Mouse (Mus musculus): ENCODE data around the gene Snrpd3. TPM values are rescaled to one million over a fixed set of nuclear protein-coding genes. Genes with fewer than 3 reads are reported as not detected.
"Not testable (repeated sequence)": the region's sequence is repeated elsewhere in the genome, so short reads cannot be mapped to it uniquely, and the experiment has no call there.

Gene Snrpd3
- polyA plus RNA-seq, 1 experiment from 2014 or later, result 139 TPM

DNA sequence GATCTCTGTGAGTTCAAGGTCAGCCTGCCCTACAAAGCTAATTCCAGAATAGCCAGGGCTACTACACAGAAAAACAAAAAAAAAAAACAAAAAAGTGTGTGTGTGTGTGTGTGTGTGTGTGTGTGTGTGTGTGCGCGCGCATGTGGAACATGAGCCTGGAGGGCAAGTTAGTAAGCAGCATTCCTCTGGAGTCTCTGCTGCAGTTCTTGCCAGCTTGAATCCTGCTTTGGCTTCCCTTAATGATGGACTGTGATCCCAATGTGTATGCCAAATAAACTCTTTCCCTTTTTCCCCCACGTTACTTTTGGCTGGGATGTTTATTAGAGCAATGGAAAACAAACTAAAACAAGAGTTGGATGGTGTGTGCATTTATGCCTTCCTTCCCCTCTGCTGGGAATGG is 4.3 kb downstream of the Snrpd3 start:
- H3K4me3 ChIP-seq, result no peak overlapping the region
- peaks cover 67% of the 10 kb centered on the region for H3K36me3 ChIP-seq
- H3K27me3 ChIP-seq (ENCODE audit: insufficient read depth, poor library complexity, severe bottlenecking), result no peaks in the 10 kb centered on the region
- WGBS, result 90% methylated on average over 4 of the region's 4 CpGs
- no peaks in the 10 kb centered on the region for H3K9me3 ChIP-seq
- H3K4me1 ChIP-seq, result peaks cover 22% of the 10 kb centered on the region
- no peak overlapping the region for H3K27ac ChIP-seq
- no peak for DNase-seq (ENCODE audit: low spot score)

- not testable (repeated sequence) for H3K9me3 ChIP-seq; H3K4me3 ChIP-seq; H3K27me3 ChIP-seq (ENCODE audit: insufficient read depth, poor library complexity, severe bottlenecking); H3K27ac ChIP-seq; H3K4me1 ChIP-seq; DNase-seq (ENCODE audit: low spot score)
- H3K36me3 ChIP-seq, result peaks cover 62% of the 10 kb centered on the region
- 90% methylated on average over 9 of the region's 9 CpGs for whole genome bisulfite sequencing
These were observed 8.1 kb downstream of the Snrpd3 start for GRCm38 (mm10) chr10:75525450-75525849.

DNA sequence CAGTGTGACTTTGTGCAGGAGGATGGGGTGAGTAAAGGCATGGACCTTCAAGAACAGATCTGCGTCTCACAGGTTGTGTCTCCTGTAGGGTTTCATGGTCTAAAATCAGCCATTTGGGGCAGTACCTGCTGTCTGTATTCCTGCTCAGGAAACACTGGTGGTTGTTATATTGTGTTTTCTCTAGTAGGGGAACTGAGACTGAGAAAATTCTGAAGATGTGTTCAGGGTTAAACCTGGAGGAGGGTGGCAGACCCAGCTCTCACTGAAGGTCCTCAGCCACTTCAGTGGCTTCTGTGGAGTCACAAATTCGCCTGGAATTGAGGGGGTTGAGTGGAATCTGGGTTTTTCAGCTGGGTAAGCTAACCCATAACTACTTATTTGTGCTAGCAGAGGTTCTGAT is 13.0 kb downstream of the Snrpd3 start:
- no peaks in the 10 kb centered on the region for H3K27me3 ChIP-seq (ENCODE audit: insufficient read depth, poor library complexity, severe bottlenecking)
- DNase-seq (ENCODE audit: low spot score), result no peak
- peaks cover 61% of the 10 kb centered on the region for H3K36me3 ChIP-seq
- peaks cover 3% of the 10 kb centered on the region; the same call in 1 of the 2 replicates for H3K4me1 ChIP-seq
- H3K9me3 ChIP-seq, result no peaks in the 10 kb centered on the region
- 85% methylated on average over 2 of the region's 2 CpGs for WGBS
- no peak overlapping the region for H3K4me3 ChIP-seq
- H3K27ac ChIP-seq, result no peak overlapping the region

GRCm38 (mm10) chr10:75531532-75532090 is 14.3 kb downstream of the Snrpd3 start:
- Histone ChIP-seq H3K36me3 (peaks cover 62% of the 10 kb centered on the region), H3K4me1 (peaks cover 3% of the 10 kb centered on the region; the same call in 1 of the 2 replicates), H3K4me3 (no peak overlapping the region), H3K27me3 (ENCODE audit: insufficient read depth, poor library complexity, severe bottlenecking) (no peaks in the 10 kb centered on the region), H3K27ac (no peak overlapping the region), H3K9me3 (no peaks in the 10 kb centered on the region)
- no peak for DNase-seq (ENCODE audit: low spot score)
- 93% methylated on average over 9 of the region's 9 CpGs for WGBS

GRCm38 (mm10) chr10:75534216-75534615 is 16.9 kb downstream of the Snrpd3 start:
- WGBS, result 86% methylated on average over 8 of the region's 8 CpGs
- Histone ChIP-seq H3K27ac (no peak overlapping the region), H3K4me1 (peaks cover 3% of the 10 kb centered on the region; the same call in 1 of the 2 replicates), H3K27me3 (ENCODE audit: insufficient read depth, poor library complexity, severe bottlenecking) (no peaks in the 10 kb centered on the region), H3K4me3 (no peak overlapping the region), H3K36me3 (peaks cover 59% of the 10 kb centered on the region), H3K9me3 (no peaks in the 10 kb centered on the region)
- DNase-seq (ENCODE audit: low spot score), result no peak

GRCm38 (mm10) chr10:75534934-75535333 is 17.6 kb downstream of the Snrpd3 start:
- peaks cover 3% of the 10 kb centered on the region; the same call in 1 of the 2 replicates for H3K4me1 ChIP-seq
- H3K27me3 ChIP-seq (ENCODE audit: insufficient read depth, poor library complexity, severe bottlenecking), result no peaks in the 10 kb centered on the region
- WGBS, result 73% methylated on average over 8 of the region's 8 CpGs
- peaks cover 55% of the 10 kb centered on the region for H3K36me3 ChIP-seq
- no peak overlapping the region for H3K4me3 ChIP-seq
- H3K9me3 ChIP-seq, result no peaks in the 10 kb centered on the region
- no peak for DNase-seq (ENCODE audit: low spot score)
- no peak overlapping the region for H3K27ac ChIP-seq

- Histone ChIP-seq H3K9me3 (no peaks in the 10 kb centered on the region), H3K27me3 (ENCODE audit: insufficient read depth, poor library complexity, severe bottlenecking) (no peaks in the 10 kb centered on the region), H3K4me3 (no peak overlapping the region), H3K27ac (no peak overlapping the region), H3K4me1 (peaks cover 3% of the 10 kb centered on the region; the same call in 1 of the 2 replicates), H3K36me3 (peaks cover 53% of the 10 kb centered on the region)
- WGBS, result 82% methylated on average over 2 of the region's 2 CpGs
- no peak for DNase-seq (ENCODE audit: low spot score)
These were observed 18.1 kb downstream of the Snrpd3 start for GRCm38 (mm10) chr10:75535423-75535822.

DNA sequence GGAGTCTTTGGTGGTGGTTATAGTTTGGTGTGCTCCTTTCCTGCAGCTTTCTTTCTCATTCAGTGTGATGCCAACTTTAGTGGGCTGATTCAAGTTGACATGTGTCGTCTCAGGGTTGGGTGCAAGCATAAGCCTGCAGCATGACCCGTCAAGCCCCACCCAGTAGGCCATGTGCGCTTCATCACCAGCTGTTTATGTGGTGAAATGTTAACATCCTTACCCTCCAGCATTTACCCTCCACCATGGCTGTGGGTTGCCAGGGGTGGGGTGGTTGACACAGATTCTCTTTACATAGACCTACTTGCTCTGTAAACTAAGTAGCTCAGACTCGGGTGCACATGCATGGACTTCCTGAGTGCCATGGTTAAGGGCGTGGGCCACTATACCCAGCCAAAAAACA is 18.8 kb downstream of the Snrpd3 start:
- H3K4me1 ChIP-seq, result no peaks in the 10 kb centered on the region; the same call in 1 of the 2 replicates
- DNase-seq (ENCODE audit: low spot score), result no peak
- no peaks in the 10 kb centered on the region for H3K27me3 ChIP-seq (ENCODE audit: insufficient read depth, poor library complexity, severe bottlenecking)
- no peak overlapping the region for H3K4me3 ChIP-seq
- H3K9me3 ChIP-seq, result no peaks in the 10 kb centered on the region
- H3K36me3 ChIP-seq, result peaks cover 52% of the 10 kb centered on the region
- no peak overlapping the region for H3K27ac ChIP-seq
- 86% methylated on average over 5 of the region's 5 CpGs for WGBS

GRCm38 (mm10) chr10:75547901-75548300 is 30.6 kb downstream of the Snrpd3 start:
- Histone ChIP-seq H3K4me1 (peaks cover 6% of the 10 kb centered on the region; the same call in 1 of the 2 replicates), H3K27me3 (ENCODE audit: insufficient read depth, poor library complexity, severe bottlenecking) (peaks cover 5% of the 10 kb centered on the region; the same call in 1 of the 2 replicates), H3K9me3 (no peaks in the 10 kb centered on the region), H3K27ac (no peak overlapping the region), H3K4me3 (no peak overlapping the region), H3K36me3 (no peaks in the 10 kb centered on the region)
- 69% methylated on average over 7 of the region's 7 CpGs for WGBS
- DNase-seq (ENCODE audit: low spot score), result no peak

DNA sequence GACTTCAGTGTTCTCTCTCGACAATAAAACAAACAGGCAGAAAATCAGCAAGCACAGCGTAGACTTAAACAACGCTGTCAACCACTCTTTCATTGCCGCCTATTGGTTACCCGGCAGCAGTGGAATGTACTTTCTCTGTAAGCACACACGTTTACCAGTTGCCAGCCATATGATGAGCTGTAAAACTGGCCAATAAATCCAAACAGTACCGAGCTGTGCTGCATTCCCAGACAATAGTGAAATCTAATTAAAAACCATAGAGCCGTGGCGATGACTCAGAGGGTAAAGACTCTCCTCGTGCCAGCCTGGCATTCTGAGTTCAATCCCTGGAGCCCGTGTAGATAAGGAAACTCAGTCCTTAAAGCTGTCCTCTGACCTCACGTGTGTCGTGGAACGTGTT is 31.1 kb downstream of the Snrpd3 start:
- Histone ChIP-seq H3K9me3 (no peaks in the 10 kb centered on the region), H3K27me3 (ENCODE audit: insufficient read depth, poor library complexity, severe bottlenecking) (peaks cover 5% of the 10 kb centered on the region; the same call in 1 of the 2 replicates), H3K4me1 (peaks cover 6% of the 10 kb centered on the region; the same call in 1 of the 2 replicates), H3K27ac (no peak overlapping the region), H3K4me3 (no peak overlapping the region), H3K36me3 (no peaks in the 10 kb centered on the region)
- DNase-seq (ENCODE audit: low spot score), result no peak
- WGBS, result 73% methylated on average over 14 of the region's 14 CpGs

DNA sequence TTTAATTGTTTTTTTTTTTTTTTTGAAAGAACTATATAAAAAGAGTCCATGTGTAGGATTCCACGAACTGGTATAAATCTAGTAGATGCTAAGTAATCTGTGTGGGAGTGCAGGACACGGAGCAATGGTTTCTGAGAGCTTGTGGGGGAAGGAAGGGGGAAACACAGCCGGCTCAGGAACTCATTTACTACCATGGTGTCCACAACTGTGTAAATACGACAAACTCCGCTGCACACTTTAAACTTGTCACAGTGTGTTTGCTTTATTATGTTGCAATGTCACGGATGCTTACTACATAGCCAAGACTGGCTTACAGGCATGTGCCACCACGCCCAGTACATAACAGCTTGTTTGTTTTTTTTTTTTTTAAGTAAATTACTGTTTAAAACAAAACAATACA is 32.5 kb downstream of the Snrpd3 start:
- Histone ChIP-seq H3K4me3 (no peak overlapping the region), H3K27ac (no peak overlapping the region)
- 78% methylated on average over 7 of the region's 7 CpGs for WGBS

GRCm38 (mm10) chr10:75551175-75551574 is 33.8 kb downstream of the Snrpd3 start:
- H3K4me3 ChIP-seq, result no peak overlapping the region
- WGBS, result 47% methylated on average over 12 of the region's 12 CpGs
- DNase-seq (ENCODE audit: low spot score), result no peak
- no peaks in the 10 kb centered on the region for H3K9me3 ChIP-seq
- H3K27me3 ChIP-seq (ENCODE audit: insufficient read depth, poor library complexity, severe bottlenecking), result peaks cover 10% of the 10 kb centered on the region
- no peaks in the 10 kb centered on the region for H3K36me3 ChIP-seq
- peaks cover 12% of the 10 kb centered on the region for H3K4me1 ChIP-seq
- no peak overlapping the region for H3K27ac ChIP-seq

More for the DNA sequence above, 32.5 kb downstream of the Snrpd3 start:
- peaks cover 10% of the 10 kb centered on the region for H3K27me3 ChIP-seq (ENCODE audit: insufficient read depth, poor library complexity, severe bottlenecking)
- peaks cover 6% of the 10 kb centered on the region; the same call in 1 of the 2 replicates for H3K4me1 ChIP-seq
- no peak for DNase-seq (ENCODE audit: low spot score)
- no peaks in the 10 kb centered on the region for H3K9me3 ChIP-seq
- no peaks in the 10 kb centered on the region for H3K36me3 ChIP-seq

DNA sequence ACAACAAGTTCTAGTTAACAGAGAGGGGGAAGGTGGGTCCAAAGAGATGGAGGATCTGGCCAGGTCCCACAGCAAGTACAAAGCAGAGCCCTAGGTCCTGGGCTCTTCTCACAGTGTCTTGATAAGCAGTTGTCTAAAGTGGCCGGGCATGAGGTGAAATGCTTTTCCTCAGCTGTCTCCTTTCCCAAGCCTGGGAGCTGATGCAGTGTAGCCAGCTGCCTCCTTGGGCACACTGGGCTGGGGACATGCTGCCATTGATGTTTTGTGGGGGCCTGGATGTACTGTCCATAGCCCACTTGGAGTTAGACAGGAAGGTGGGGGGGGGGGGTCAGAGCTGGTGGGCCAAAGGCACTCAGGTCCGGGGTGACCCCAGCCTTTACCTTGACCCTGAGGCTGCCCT is 34.8 kb downstream of the Snrpd3 start:
- H3K27me3 ChIP-seq (ENCODE audit: insufficient read depth, poor library complexity, severe bottlenecking), result peaks cover 17% of the 10 kb centered on the region
- peaks cover 17% of the 10 kb centered on the region for H3K4me1 ChIP-seq
- 48% methylated on average over 2 of the region's 2 CpGs for WGBS
- H3K9me3 ChIP-seq, result no peaks in the 10 kb centered on the region
- no peak for DNase-seq (ENCODE audit: low spot score)
- H3K27ac ChIP-seq, result no peak overlapping the region
- H3K36me3 ChIP-seq, result no peaks in the 10 kb centered on the region
- no peak overlapping the region for H3K4me3 ChIP-seq
